Mouse (Mus musculus): Measurements from ENCODE around the gene Ano10.

GRCm38 (mm10) chr9:122240629-122241199 lies 53.5 kb downstream of the Ano10 start:
- TF ChIP-seq CTCF (conservative IDR thresholded peaks at IDR 0.05; ENCODE audit: insufficient read depth, insufficient read length, low read depth, low read length) (no peak), POLR2A (IDR thresholded peaks at IDR 0.05; ENCODE audit: low read depth, low read length) (no peak)

All from kidney, adult 2 months (tissue).